Mouse (Mus musculus): Measurements from ENCODE around the gene Rnf157.

GRCm38 (mm10) chr11:116398348-116398677 lies 14.5 kb downstream of the Rnf157 start:
- TF ChIP-seq EP300 (IDR thresholded peaks at IDR 0.05; ENCODE audit: low read depth): no peak
- TF ChIP-seq CTCF (IDR thresholded peaks at IDR 0.05; ENCODE audit: low read depth): no peak

All from liver, postnatal 0 days (tissue).